Mouse (Mus musculus) right cerebral cortex, postnatal 36 days (tissue): ENCODE results near the gene Gm44503.
A peak's percentile ranks its signal among the peaks of the same experiment; 100 is the strongest.

Source experiments
- DNase-seq, 2 experiments: peaks; one replicate each; pipeline ENCODE4 v3.0.0; 2022; ENCODE audit warnings: low spot score in 2 of 2, mixed read lengths in 1 of 2

Gene Gm44503

DNA sequence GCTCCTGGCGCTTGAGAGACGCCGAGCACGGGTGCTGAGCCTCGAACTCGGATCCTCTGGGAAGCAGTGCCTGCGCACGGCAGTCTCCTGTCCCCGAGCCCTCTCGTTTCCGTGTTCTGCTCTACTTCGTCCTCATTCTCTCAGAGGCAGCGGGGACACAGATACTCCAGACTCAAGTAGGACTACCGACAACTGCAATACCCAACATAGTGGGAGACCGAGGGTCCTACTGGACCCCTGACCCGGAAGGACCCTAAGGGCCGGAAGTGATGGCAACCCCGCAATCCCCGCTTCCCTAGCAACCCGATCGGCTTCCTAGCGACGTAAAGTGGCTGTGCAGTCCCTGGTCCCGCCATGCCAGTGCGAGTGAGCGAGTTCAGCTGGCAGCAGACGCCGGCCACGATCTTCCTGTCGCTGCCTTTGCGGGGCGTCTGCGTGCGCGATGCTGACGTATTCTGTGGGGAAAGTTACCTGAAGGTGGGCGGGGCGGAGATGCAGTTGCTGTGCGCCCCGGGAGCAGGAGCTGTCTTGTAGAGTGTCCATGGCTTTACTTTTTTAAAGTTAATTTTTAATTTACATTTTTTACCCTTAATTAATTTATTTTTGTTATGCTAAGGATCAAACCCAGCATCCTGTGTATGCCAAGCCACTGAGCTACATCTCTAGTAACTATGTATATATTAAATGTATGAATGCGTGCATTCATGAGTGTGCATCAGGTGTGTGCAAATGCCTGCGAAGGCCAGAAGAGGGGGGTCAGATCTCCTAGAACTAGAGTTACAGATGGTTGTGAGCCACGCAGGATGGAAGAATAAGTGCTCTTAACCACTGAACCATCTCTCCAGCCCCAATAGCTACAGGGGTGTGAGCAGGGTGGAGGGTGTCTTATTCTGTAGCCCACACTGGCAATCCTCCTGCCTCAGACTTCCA, at the start of gene Gm44503, which contains the start of gene Dyx1c1:
Gene Gm44503 (plus strand): TSS at position 332 of the 930 bp plus-strand sequence.
Gene Dyx1c1 (plus strand): TSS at position 265 of the 930 bp plus-strand sequence.
- DNase-seq: peak; percentile 58 to 65

DNA sequence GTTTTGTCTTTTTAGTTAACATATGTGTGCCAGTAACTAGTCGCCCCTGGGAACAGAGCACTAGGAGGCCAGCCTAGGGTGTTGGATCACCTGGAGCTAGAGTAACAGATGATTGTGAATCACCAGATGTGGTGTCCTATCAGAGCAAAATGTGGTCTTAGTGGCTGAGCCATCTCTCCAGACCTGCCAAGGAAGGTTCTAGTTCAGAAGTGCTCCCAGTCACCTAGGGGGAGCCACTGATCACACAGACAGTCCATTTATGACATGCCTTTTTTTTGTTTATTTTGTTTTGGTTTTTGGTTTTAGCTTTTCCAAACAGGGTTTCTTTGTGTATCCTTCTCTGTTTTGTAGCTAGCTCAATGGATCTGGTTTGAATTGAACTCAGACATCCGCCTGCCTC, 47.3 kb upstream of the Gm44503 start:
- no peak for DNase-seq

DNA sequence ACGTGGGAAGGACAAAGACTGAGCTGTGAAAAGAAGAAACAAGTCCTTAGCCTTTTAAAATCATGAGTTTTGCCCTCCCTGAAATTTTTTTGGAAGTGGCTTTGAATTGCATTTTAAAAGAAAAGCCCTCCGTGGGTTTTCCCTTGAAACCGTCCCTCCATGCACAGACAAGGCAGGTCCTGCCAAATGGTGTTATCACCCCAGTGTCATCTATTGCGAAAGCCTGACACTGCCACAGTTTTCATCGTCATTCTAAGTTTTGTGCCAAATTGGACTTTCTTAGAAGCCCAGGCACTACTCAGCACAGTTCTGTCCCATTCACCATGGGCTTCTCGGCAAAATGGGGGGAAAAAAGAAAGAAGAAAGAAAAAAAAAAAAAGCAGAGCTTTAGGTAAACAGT, 45.1 kb upstream of the Gm44503 start:
- no peak for DNase-seq

DNA sequence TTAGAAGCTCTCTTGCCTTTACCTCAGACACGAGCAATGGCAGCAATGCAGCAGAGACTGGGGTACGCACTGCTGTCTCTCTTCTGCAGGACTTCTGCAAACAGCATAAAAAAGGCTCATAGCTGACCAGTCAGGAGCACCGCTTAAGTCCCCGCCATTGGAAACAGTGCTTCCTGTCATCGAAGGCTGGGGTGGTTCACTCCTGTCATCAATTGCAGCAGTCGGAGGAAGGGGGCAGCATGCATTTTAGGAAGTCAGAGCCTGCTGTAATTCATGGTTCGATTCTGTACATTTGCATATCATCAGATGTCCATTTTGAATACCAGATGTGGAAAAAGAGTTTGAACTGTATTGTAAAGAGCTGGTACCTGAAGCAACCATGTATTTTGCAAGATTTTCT, 42.9 kb upstream of the Gm44503 start:
- DNase-seq: no peak

DNA sequence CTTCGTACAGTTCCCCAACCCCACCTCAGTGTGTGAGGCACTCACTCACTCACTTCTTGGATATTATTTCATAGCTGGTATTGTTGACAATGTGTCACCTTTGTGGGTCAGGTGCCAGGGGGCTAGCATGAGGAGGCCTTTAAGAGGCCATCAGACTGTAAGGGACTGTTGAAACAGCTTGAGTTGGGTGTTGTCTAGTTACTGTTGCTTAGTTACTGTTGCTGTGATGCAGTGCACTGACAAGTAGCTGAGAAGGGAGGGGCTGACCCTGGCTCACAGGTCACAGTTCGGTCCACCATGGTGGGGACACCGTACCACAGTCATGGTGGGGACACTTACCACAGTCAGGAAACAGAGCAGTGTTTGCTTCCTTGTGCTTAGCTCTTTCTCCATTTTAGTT, 35.6 kb upstream of the Gm44503 start:
- DNase-seq: no peak

DNA sequence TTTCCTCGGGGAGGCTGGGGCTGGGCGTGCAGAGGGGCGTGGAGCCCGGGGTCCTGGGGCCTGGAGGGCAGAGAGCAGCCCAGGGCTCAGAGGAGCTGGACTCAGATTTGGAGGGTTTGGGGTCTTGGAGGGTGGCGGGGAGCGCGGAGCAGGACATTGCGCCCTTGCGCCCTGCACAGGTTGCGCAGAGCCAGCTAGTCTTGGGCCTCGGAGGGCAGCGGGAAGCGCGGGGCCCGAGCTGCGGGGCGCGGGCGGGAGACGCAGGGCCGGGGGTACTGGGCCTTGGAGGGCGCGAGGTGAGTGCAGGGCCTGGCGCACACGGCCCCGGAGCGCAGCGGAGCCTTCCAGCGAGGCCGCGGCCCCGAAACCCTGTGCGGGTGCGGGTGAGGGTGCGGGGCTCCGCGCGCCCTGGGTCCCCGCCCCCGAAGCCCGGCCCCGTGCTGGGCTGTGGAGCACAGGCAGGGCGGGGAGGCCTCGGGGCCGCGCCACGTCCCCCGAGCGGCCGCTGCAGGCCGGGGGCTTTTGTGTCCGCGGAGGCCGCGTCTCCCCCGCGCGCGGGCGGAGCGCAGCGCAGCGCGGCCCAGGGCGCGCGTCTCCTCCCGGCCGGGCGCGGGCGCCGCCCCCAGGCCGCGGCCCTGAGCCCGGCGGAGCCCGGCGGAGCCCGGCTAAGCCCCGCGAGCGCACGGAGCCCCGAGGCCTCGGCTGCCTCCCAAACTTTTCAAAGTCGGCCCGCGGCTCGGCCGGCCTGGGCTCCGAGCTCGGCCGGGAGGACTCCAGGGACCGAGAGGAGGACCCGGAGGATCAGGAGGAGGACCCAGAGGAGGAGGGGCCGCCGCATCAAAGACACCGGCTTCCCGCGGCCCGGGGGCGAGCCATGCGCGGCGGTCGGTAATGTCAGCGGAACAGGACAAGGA, 33.4 kb upstream of the Gm44503 start, which contains the start of gene Pygo1:
Gene Pygo1 (plus strand): TSS at position 625 of the 914 bp plus-strand sequence.
- DNase-seq: no peak

DNA sequence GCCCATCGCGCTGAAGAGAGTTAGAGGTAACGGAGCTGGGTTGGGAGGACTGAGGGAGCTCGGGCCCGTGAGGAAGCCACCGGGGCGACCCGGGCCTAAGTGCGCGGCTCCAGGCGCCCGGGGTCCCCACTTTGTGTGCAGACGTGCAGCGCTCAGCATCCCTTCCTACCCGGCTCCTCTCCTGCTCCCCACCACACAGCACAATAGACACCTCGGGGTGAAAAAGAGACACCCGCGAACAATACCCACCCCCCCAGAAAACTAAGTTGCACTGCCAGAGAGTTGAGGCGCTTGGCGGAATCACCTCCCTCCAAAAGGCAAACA, 32.8 kb upstream of the Gm44503 start:
- no peak for DNase-seq

DNA sequence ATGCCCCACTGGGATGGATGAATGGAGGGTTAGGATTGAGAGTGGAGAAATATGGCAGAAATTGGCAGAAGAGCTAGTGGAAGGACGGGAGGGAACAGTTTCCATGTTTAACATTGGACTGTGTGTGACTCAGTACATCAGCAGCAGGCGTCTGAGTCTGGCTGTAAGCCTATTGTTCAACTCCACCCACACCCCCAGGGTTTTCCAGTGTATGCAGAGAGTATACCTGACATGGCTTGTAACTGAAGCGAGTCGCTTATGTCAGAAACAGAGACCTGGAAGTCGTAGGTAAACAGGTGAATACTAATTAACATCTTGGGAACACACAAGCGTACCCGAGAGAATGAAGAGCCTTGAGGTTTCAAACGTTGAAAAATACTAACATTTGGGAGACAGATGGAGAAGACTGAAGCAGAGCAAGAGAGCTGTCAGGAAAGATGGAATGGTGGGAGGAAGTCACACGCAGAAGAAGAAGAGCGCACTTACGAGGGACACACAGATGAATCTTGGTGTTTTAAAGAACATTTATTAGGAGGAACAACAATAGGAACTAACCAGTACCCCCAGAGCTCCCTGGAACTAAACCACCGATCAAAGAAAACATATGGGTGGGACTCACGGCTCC, 27.4 kb upstream of the Gm44503 start:
- DNase-seq: peak; percentile 65 to 76

DNA sequence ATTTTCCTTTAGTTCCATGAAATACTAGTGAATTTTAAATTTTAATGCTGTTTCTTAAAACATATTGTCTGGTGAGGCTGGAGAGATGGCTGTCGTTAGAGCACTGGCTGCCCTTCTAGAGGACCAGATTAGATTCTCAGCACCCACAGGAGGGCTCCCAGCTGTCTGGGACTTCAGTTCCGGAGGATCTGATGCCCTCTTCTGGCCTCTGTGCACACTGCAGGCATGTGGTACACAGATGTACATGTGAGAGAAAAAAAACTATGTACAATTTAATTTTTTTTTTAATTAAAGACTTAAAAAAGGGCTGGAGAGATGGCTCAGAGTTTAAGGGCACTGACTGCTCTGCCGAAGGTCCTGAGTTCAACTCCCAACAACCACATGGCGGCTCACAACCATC, 23.3 kb upstream of the Gm44503 start:
- DNase-seq: no peak

DNA sequence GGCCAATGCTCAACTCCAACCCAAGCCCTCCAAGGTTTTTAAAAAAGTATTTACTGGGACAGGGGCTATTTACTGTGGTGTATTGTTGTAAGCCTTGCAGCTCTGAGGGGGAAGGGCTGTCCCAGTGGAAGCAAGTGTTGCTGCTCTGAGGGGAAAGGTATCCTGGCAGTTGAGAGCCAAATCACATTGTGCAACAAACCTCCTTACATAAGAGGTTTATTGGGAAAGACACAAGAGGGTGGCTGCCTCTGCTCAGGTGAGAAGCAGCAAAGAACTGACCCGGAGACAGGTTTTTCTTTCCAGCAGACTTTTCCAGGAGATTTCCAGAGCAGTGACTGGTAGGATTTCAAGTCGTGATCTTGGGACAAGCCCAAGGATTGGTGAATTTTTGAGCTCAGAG, 22.4 kb upstream of the Gm44503 start:
- no peak for DNase-seq

DNA sequence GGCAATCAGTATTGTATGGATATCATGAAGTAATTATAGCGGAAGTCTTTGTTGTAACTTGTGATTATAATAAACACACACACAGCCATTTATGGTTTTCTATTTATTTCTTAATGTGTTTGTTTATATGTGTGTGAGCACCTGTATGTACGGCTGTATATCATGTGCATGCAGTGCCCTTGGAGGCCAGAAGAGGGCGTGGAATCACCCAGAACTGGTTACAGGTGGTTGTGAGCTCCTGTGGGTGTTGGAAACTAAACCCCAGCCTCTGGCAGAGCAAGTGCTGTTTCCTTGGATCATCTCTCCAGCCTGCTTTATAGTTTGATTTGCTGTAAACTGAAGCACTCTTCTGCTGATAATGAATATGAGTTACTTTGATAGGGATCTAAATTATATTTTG, 15.2 kb upstream of the Gm44503 start:
- DNase-seq: no peak

DNA sequence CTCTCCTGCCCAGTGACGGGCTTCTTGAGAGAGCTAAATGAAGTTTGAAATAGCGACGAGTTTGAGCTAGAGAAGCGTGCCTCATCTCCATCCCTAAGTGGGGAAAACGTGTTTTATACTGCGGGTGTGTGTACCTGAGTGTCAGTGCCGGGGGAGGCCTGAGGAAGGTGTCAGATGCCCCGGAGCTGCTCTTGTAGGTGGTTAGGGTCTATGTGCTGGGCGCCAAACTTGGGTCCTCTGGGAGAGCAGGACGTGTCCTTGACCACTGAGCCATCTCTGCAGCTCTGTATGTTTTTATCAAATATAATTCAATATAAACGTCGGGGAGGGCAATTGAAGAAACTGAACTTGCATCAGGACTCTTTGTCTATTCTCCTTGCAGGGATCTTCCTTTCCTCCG, 14.4 kb upstream of the Gm44503 start:
- DNase-seq: no peak

DNA sequence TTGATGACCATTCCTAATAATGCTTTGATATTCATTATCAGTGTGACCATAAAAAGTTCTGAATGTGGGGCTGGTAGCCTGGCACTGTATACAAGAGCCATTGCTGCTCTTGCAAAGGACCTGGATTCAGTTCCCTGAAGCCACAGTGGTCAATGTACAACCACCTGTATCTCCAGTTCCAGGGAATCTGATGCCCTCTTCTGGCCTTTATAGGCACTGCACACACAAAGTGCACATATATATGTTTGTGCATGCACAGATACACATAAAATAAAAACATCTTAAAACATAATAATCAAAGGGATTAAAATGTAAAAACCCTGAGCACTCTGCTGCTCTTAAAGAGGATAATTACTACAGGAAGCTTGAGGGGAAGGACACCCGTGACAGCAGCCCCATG, 11.6 kb upstream of the Gm44503 start:
- DNase-seq: no peak

DNA sequence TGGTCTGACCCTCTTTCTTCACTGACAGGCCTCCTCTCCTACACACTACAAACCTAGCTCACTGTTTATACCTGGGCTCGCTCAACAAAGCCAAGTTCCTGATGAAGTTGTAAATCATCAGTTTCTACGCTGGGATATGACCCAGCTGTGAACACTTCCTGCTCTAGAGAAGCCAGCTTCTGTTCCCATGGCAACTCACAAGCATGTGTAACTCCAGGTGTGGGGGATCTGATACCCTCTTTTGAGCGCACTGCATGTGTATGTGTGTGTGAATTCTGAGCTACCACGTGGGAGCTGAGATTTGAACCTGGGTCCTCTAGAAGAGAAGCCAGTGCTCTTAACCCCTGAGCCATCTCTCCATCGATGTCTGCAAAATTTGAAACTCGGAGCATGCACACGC, 9.1 kb upstream of the Gm44503 start:
- no peak for DNase-seq

DNA sequence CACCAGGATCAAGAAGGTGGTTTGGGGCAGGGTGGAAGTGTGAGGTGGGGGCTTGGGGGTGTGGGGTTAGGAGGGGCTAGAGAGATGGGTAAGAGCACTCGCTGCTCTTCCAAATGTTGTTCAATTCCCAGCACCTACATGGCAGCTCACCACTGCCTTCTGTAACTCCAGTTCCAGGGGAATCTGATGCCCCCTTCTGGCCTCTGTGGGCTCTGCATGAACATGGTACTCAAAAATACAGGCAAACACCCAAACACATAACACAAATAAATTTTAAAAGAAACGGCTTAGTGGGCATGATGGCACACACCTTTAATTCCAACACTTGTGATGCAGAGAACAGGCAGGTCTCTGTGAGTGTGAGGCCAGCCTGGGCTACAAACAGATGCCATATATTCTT, 3.9 kb upstream of the Gm44503 start:
- DNase-seq: no peak

DNA sequence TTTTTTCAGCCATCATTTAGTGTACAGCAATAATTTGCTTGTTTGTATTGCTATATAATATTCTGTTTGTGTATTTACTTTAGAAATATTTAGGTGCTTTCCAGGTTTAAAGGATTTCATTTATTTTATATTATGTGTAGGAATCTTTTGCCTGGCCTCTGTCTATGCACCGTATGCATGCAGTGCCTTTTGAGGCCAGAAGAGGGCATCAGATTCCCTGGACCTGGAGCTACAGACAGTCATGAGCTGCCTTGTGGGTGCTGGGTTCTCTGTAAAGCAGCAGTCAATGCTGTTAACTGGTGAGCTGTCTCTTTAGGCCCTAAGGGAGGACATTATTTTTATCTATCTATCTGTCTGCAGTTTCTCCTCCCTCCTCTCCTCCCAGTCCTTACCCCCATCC, 3.1 kb upstream of the Gm44503 start:
- peak in 1 of 2 experiments; percentile 34 for DNase-seq

DNA sequence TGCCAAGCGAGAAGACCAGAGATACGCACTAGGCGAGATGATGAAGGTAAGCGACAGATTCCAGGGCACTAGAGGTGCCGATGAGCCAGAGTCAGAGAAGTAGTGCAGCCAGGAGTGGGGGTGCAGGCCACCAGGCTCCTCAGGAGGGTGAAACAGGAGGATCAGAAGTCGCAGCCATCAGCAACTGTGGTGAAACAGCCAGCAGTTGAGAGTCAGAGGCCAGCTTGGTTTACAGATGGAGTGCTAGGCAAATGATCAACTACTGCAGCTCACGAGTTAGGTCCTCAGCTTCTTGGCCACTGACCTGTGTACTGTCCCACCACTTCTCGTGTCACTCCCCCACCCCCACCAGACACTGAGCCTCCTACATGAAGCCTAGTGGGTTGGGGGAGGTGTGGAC, 2.7 kb downstream of the Gm44503 start:
- DNase-seq: no peak

DNA sequence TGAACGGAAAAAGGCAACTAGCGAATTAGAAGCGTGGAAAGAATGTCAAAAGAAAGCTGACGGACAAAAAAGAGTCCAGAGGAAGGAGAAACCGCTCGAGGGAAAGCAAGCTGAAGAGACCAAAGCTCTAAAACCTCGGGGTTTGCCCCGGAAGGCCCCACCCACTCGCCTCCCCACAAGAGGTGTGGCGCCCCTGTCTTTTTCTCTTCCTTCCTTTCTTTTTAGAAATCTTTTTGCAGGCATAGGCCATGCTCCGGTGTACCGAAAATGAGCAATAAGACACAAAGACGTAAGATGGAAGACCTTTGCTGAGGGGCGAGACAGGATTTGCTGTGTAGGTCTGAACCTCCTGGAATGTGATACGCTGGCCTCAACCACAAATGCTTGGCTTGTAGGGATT, 3.3 kb downstream of the Gm44503 start:
- no peak for DNase-seq

DNA sequence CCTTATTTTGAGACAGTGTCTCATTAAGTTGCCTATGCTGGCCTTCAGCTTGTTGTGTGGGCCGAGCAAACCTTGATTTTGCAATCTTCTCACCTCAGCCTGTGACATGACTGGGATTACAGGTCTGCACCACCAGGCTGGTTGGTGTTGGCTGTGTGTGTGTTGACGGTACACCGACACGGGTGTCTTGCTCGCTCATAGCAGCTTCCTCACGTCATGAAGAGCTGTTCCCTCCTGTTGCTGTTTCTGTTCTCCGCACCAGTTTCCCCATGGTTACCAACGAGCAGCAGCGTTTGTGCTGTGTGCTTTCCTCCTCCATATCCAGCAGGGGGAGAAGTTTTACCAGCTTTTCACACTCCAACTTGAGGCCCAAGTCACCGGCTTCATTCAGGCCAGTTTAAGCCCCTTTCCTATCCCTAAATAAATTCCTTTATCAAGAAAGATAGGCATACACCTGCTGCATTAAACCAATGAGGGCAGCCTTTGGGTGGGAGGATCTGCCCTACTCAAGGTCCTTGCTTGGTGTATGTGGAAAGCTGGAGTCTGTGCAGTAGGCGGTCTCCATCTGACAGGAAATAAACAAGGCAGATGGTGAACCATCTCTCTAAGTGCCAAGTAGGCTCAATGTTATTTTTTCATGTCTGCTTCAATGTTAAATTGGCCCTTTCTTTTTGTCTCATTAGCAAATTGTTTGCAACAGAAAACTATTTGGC, 9.9 kb downstream of the Gm44503 start:
- peak; percentile 64 to 74 for DNase-seq

DNA sequence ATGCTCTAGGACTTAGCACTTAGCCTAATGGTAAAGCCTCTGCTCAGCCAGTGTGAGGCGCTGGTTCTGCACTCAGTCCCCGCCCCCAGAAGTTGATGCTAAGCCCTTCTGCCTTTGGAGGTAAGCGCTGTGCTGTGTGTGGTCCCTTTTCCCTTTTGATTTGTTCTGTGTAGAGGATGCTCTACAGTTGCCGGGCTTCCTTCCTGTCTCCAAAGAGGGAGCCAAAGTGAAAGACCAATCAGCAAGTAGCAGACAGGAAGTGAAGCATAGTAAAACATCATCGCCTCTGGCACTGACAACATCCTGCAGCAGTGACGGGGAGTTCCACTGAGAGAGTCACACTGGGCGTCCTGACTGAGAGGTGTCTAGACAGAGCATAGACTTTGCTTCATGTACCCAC, 11.2 kb downstream of the Gm44503 start:
- DNase-seq: no peak

DNA sequence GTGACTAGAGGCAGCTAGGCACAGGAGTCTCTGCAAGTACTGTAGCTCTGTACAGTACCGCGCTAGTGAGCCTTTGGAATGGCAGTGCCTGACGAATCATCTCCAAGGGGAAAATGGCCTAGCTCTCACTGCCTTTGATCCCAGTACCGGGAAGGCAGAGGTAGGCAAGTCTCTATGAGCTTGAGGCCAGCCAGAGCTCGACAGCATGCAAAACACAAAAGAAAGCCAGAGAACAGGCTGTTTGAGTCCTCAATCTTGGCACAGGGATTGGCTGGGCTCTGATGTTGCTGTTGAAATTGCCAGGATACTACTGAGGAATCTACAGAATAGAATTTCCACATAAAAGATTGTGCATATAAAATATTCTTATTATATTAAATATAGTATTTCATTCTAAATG, 13.8 kb downstream of the Gm44503 start:
- DNase-seq: no peak

DNA sequence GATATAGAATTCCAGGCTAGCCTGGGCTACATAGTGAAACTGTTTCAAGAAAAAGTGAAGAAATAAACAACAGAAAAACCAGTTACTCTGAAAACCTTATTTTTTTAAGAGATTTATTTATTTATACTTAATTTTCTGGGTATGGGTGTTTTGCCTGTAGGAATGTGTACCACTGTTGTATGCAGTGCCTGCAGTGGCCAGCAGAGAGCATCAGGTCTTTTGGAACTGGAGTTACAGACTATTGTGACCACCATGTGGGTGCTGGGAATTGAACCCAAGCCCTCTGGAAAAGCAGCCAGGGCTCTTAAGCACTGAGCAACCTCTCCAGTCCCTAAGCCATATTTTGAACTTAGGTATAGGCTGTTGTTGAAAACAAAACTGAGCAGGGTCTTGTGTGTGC, 14.3 kb downstream of the Gm44503 start:
- DNase-seq: no peak
